Mouse (Mus musculus) inflammation-experienced regulatory T-cells, adult 16 weeks (primary cell): Measurements from ENCODE around the gene Stmn1. TPM values are rescaled to one million over a fixed set of nuclear protein-coding genes. Genes with fewer than 3 reads are reported as not detected.

Source experiments
- polyA plus RNA-seq: library from polyadenylated mRNA; unstranded; fragments of 100-300 nt; shearing (Covaris generic); gene quantifications from one replicate; pipeline ENCODE4 v1.2.1, GENCODE M21; 2017

The Stmn1 gene
- polyA plus RNA-seq: 89.1 TPM

GRCm38 (mm10) chr4:134468215-134468575, at the start of gene Stmn1:
TSS of gene Stmn1 (plus strand) at chr4:134468320.

DNA sequence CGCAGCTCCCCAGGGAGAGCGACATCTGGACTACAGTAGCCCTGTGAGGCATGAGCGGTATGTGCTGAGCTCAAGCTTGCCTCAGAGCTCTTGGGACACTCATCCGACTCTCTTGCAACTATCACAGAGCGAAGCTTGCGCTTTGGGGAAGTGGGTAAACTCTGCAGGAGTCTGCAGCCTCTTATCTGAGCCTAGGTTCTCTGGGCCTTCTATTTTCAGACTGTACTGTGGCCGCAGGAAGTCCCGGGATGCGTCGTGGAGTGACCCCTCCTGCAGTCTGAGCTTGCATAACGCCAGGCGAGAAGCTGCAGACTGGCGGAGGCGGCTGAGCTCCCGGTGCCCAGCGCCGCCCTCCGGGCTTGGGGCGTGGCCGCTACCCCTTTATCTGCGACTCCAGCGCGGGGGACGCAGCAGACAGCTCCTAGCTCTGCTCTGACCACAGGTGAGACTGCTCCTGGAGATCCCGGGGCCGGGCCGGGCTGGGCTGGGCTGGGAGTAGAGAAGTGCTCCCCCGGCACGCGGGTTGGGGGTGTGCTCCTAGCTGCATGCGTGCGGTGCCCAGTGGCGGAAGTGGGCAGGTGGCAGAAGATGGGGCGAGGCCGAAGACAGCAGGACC, 28.6 kb downstream of the Stmn1 start, which contains the start of gene Paqr7:
Paqr7 (plus strand) TSS at position 103 of the 616 bp plus-strand sequence.

GRCm38 (mm10) chr4:134510845-134511411, 42.8 kb downstream of the Stmn1 start, which contains the start of gene Aunip:
TSS of gene Aunip (plus strand) at chr4:134510999.

Other genes starting within 250 kb of the Stmn1 start
- not detected for gene Catsper4, start 240.9 kb upstream of the Stmn1 start, polyA plus RNA-seq
- gene Cnksr1, start 229.9 kb upstream of the Stmn1 start, polyA plus RNA-seq: not detected
- gene E130218I03Rik, start 224.7 kb upstream of the Stmn1 start, polyA plus RNA-seq: 9.3 TPM
- 15.7 TPM for gene Zfp593, start 222.7 kb upstream of the Stmn1 start, polyA plus RNA-seq
- not detected for gene Gm30191, start 221.4 kb upstream of the Stmn1 start, polyA plus RNA-seq
- gene Grrp1, start 214.2 kb upstream of the Stmn1 start, polyA plus RNA-seq: not detected
- 27.9 TPM for gene Pdik1l, start 180.4 kb upstream of the Stmn1 start, polyA plus RNA-seq
- gene Trim63, start 153.2 kb upstream of the Stmn1 start, polyA plus RNA-seq: not detected
- 1.1 TPM for gene Slc30a2, start 125.1 kb upstream of the Stmn1 start, polyA plus RNA-seq
- gene Extl1, start 84.5 kb upstream of the Stmn1 start, polyA plus RNA-seq: 2.0 TPM
- 2.5 TPM for gene Pafah2, start 72.0 kb upstream of the Stmn1 start, polyA plus RNA-seq
- gene Paqr7, start 28.4 kb downstream of the Stmn1 start, polyA plus RNA-seq: 33.4 TPM
- 0.91 TPM for gene Aunip, start 42.7 kb downstream of the Stmn1 start, polyA plus RNA-seq
- gene Mtfr1l, start 67.1 kb downstream of the Stmn1 start, polyA plus RNA-seq: 129 TPM
- gene Selenon, start 83.8 kb downstream of the Stmn1 start, polyA plus RNA-seq: 1.2 TPM
- 1.0 TPM for gene Man1c1, start 236.0 kb downstream of the Stmn1 start, polyA plus RNA-seq